In genomic region chr16:32644069-32644800, GRCm38 (mm10) we compare ENCODE assay signal across 8 mouse cellular contexts. TPM values are rescaled to one million over a fixed set of nuclear protein-coding genes. Genes with fewer than 3 reads are reported as not detected.
DNase-seq lines count a peak whose midpoint lies in the region; ATAC-seq lines count a peak whose summit lies in the region.

No protein-coding gene starts in this region.

- H3K36me3 ChIP-seq in heart, embryonic 13.5 days = no peaks in the 10 kb centered on the region

- ATAC-seq in frontal cortex, adult (ENCODE audit: low TSS enrichment) = peak; percentile 56
- peak; percentile 43 for ATAC-seq in heart, embryonic 13.5 days (ENCODE audit: extremely low read depth, insufficient number of reproducible peaks, low FRiP score, low TSS enrichment)
- ATAC-seq in megakaryocyte progenitor cell, adult 5-6 weeks (replicated peaks; ENCODE audit: poor library complexity) = peak; percentile 5; the same call in 1 of the 2 replicates

- H3K27me3 ChIP-seq in heart, embryonic 13.5 days (replicated peaks) = no peaks in the 10 kb centered on the region

- peak overlapping the region; percentile 95 for H3K4me2 ChIP-seq in heart, embryonic 13.5 days

- H3K9me3 ChIP-seq in heart, embryonic 13.5 days = no peaks in the 10 kb centered on the region

- peak overlapping the region; percentile 91 for H3K4me3 ChIP-seq in heart, embryonic 13.5 days

- under 1% methylated on average over 54 of the region's 82 CpGs for WGBS in heart, embryonic 13.5 days

- peak overlapping the region; percentile 79 for H3K27ac ChIP-seq in heart, embryonic 13.5 days (replicated peaks)

- H3K4me1 ChIP-seq in heart, embryonic 13.5 days = peaks cover 36% of the 10 kb centered on the region

- DNase-seq in frontal cortex, postnatal 25 days (ENCODE audit: low spot score in 2 of 2) = no peak
- peak; percentile 57 for DNase-seq in Muller cell, postnatal 12 days (ENCODE audit: inconsistent ontology term)
- peak; percentile 60 for DNase-seq in embryo, embryonic 10 days (ENCODE audit: low spot score)
- DNase-seq in kidney, postnatal 14 days = peak; percentile 61
- peak; percentile 50 to 83 for DNase-seq in spleen, postnatal 4 days (ENCODE audit: low spot score in 2 of 2)

- peak overlapping the region; percentile 96 for H3K9ac ChIP-seq in heart, embryonic 13.5 days

RNA-seq across cellular contexts. Expression of gene Tnk2, which starts 0.6 kb away (rescaled TPM):
- polyA plus RNA-seq in heart, embryonic 13.5 days (2015; fragmentation: Nextera tagmentation; extraction: Ambion mirVana) = 7.1 and 8.7 TPM in 2 replicates
- total RNA-seq in megakaryocyte progenitor cell, adult 5-6 weeks (2015) = 5.9 and 6.9 TPM in 2 replicates
- 8.0 and 15.5 TPM in 2 replicates for total RNA-seq in megakaryocyte progenitor cell, adult 5-6 weeks (2017)

RNA-seq across cellular contexts. Expression of gene Tfrc, which starts 35.5 kb away (rescaled TPM):
- 32.7 and 34.7 TPM in 2 replicates for polyA plus RNA-seq in heart, embryonic 13.5 days (2015; fragmentation: Nextera tagmentation; extraction: Ambion mirVana)
- 111 and 138 TPM in 2 replicates for total RNA-seq in megakaryocyte progenitor cell, adult 5-6 weeks (2015)
- 110 and 143 TPM in 2 replicates for total RNA-seq in megakaryocyte progenitor cell, adult 5-6 weeks (2017)

Comparison
In these comparisons a context has a peak if more than half of its experiments do, and no peak if none do; other contexts are left out.
1. ATAC-seq: peak in every context shown above with its lines; median percentile 56 in frontal cortex, adult; 43 in heart, embryonic 13.5 days; 5 in megakaryocyte progenitor cell, adult 5-6 weeks.
2. DNase-seq: peak in Muller cell, postnatal 12 days (single experiment), embryo, embryonic 10 days (single experiment), kidney, postnatal 14 days (single experiment) and spleen, postnatal 4 days (2 of 2); none in frontal cortex, postnatal 25 days (0 of 2).